8 mouse cellular contexts compared by ENCODE assay signal in genomic region chr11:84429581-84429980, GRCm38 (mm10).
DNase-seq lines count a peak whose midpoint lies in the region; ATAC-seq and TF ChIP-seq lines count a peak whose summit lies in the region.
"Had no signal": no experiment of that assay in that cellular context is flagged by ENCODE, and none has a peak within 500 bp of the region (broad histone marks: within the 10 kb centered on the region; RNA-seq: fewer than 3 reads in every experiment).

No protein-coding gene starts in this region.

- TF ChIP-seq CTCF in testis, adult 2 months (IDR thresholded peaks at IDR 0.05; ENCODE audit: control insufficient read depth, insufficient read depth, insufficient replicate concordance, low read depth, low read length) = peak; percentile 25; the same call in 1 of the 2 replicates

- no peak overlapping the region for H3K4me3 ChIP-seq in testis, adult 2 months (ENCODE audit: control insufficient read depth, low read depth, low read length)
- H3K4me3 ChIP-seq in limb, embryonic 14.5 days (replicated peaks; ENCODE audit: low read length) = no peak overlapping the region
- H3K4me3 ChIP-seq in neural tube, embryonic 15.5 days (replicated peaks) = no peak overlapping the region
- H3K4me3 ChIP-seq: stomach, embryonic 15.5 days had no signal

- no peak for ATAC-seq in limb, embryonic 14.5 days (ENCODE audit: low FRiP score, low read depth)
- ATAC-seq in neural tube, embryonic 15.5 days (ENCODE audit: low FRiP score) = peak; percentile 59; the same call in 1 of the 2 replicates

- no peak for TF ChIP-seq POLR2A in testis, adult 2 months (IDR thresholded peaks at IDR 0.05; ENCODE audit: control insufficient read depth, low read depth, low read length)
- TF ChIP-seq POLR2A in limb, embryonic 14.5 days (IDR thresholded peaks at IDR 0.05; ENCODE audit: borderline replicate concordance, extremely low read depth, insufficient read depth, insufficient read length) = no peak

- no peaks in the 10 kb centered on the region; the same call in 1 of the 2 replicates for H3K36me3 ChIP-seq in testis, adult 2 months (ENCODE audit: control insufficient read depth, insufficient read depth, low read length)
- H3K36me3 ChIP-seq in limb, embryonic 14.5 days (ENCODE audit: control insufficient read depth, insufficient read depth, low read length) = no peaks in the 10 kb centered on the region
- no peaks in the 10 kb centered on the region for H3K36me3 ChIP-seq in neural tube, embryonic 15.5 days
- H3K36me3 ChIP-seq: stomach, embryonic 15.5 days had no signal

- WGBS in limb, embryonic 14.5 days = 60% methylated on average over 1 of the region's 1 CpGs
- 36% methylated on average over 1 of the region's 1 CpGs for WGBS in neural tube, embryonic 15.5 days

- no peaks in the 10 kb centered on the region for H3K4me1 ChIP-seq in testis, adult 2 months (ENCODE audit: control insufficient read depth, insufficient read depth, low read length)
- no peaks in the 10 kb centered on the region for H3K4me1 ChIP-seq in limb, embryonic 14.5 days (ENCODE audit: control insufficient read depth, insufficient read depth, low read length)
- H3K4me1 ChIP-seq in neural tube, embryonic 15.5 days = peaks cover 16% of the 10 kb centered on the region

- no peak overlapping the region for H3K27ac ChIP-seq in testis, adult 2 months (ENCODE audit: control insufficient read depth, insufficient read depth, low read depth, low read length)
- H3K27ac ChIP-seq in limb, embryonic 14.5 days (replicated peaks; ENCODE audit: low read depth, low read length) = no peak overlapping the region
- 0 out of 2 replicates have a peak overlapping the region, but pooled peaks have one; percentile 20 for H3K27ac ChIP-seq in neural tube, embryonic 15.5 days (replicated peaks)
- H3K27ac ChIP-seq: stomach, embryonic 15.5 days had no signal

- no peak for DNase-seq in testis, postnatal 14 days (ENCODE audit: low spot score)
- peak; percentile 67 for DNase-seq in adipocyte (ENCODE audit: low spot score)
- DNase-seq in embryo, embryonic 9.5 days (ENCODE audit: extremely low spot score) = peak; percentile 63
- peak; percentile 52 for DNase-seq in hindlimb bud, embryonic 11.5 days (ENCODE audit: extremely low spot score, low read depth, low spot score)
- peak; percentile 71 for DNase-seq in limb, embryonic 14.5 days (ENCODE audit: low spot score)

- H3K4me2 ChIP-seq in limb, embryonic 14.5 days (replicated peaks; ENCODE audit: low read depth, low read length, severe bottlenecking) = no peak overlapping the region
- no peak overlapping the region for H3K4me2 ChIP-seq in neural tube, embryonic 15.5 days
- H3K4me2 ChIP-seq: stomach, embryonic 15.5 days had no signal

- no peak overlapping the region for H3K9ac ChIP-seq in limb, embryonic 14.5 days (ENCODE audit: low read depth, low read length, severe bottlenecking)
- H3K9ac ChIP-seq in neural tube, embryonic 15.5 days (replicated peaks) = no peak overlapping the region
- H3K9ac ChIP-seq: stomach, embryonic 15.5 days had no signal

- no peaks in the 10 kb centered on the region for H3K27me3 ChIP-seq in testis, adult 2 months (ENCODE audit: control insufficient read depth, insufficient read depth, low read length)
- no peaks in the 10 kb centered on the region for H3K27me3 ChIP-seq in limb, embryonic 14.5 days (ENCODE audit: control insufficient read depth, insufficient read depth, low read length)
- H3K27me3 ChIP-seq in neural tube, embryonic 15.5 days (replicated peaks) = no peaks in the 10 kb centered on the region
- H3K27me3 ChIP-seq: stomach, embryonic 15.5 days had no signal

- no peaks in the 10 kb centered on the region for H3K9me3 ChIP-seq in limb, embryonic 14.5 days (ENCODE audit: control insufficient read depth, low read length)
- H3K9me3 ChIP-seq in neural tube, embryonic 15.5 days (replicated peaks) = no peaks in the 10 kb centered on the region
- H3K9me3 ChIP-seq: stomach, embryonic 15.5 days had no signal
